Mouse (Mus musculus) spleen, adult 2 months (tissue): ENCODE results near the gene Cks2. TPM values are rescaled to one million over a fixed set of nuclear protein-coding genes. Genes with fewer than 3 reads are reported as not detected.

Experiments used
- DNase-seq, 2 experiments: peaks; one replicate each; pipeline versions ENCODE4 v3.0.0 to v3.0.0-alpha.2; 2012 to 2021; ENCODE audit warnings: low spot score in 2 of 2, low read depth in 1 of 2
- H3K27ac ChIP-seq: fragments of 200-500 bp; 2 replicates; pipeline ENCODE4 v1.5.1; 2012; ENCODE audit warnings: low read length, inconsistent platforms; ENCODE audit not compliant: insufficient read depth
- H3K27me3 ChIP-seq: fragments of 200-500 bp; 2 replicates; pipeline ENCODE4 v1.6.1; 2012; ENCODE audit warnings: mild to moderate bottlenecking, moderate library complexity, low read length, inconsistent platforms; ENCODE audit not compliant: control insufficient read depth, insufficient read depth
- H3K36me3 ChIP-seq: fragments of 200-500 bp; 2 replicates; pipeline ENCODE4 v1.6.1; 2012; ENCODE audit warnings: mild to moderate bottlenecking, low read length, inconsistent platforms; ENCODE audit not compliant: control insufficient read depth, insufficient read depth
- H3K4me1 ChIP-seq: fragments of 200-500 bp; 2 replicates; pipeline ENCODE4 v1.6.1; 2011; ENCODE audit warnings: inconsistent platforms; ENCODE audit not compliant: control insufficient read depth, insufficient read depth, insufficient read length
- H3K4me3 ChIP-seq: fragments of 200-500 bp; 2 replicates; pipeline ENCODE4 v1.5.1; 2011; ENCODE audit warnings: mild to moderate bottlenecking, inconsistent platforms; ENCODE audit not compliant: insufficient read depth, insufficient read length; ENCODE audit errors: extremely low read depth
- CTCF ChIP-seq: fragments of 200-500 bp; IDR thresholded peaks from 2 replicates; pipeline ENCODE4 v1.5.1; 2011; ENCODE audit warnings: mild to moderate bottlenecking, inconsistent platforms; ENCODE audit not compliant: insufficient read depth, insufficient read length, insufficient replicate concordance; ENCODE audit errors: extremely low read depth
- POLR2A ChIP-seq: fragments of 200-500 bp; IDR thresholded peaks from 2 replicates; pipeline ENCODE4 v1.6.1; 2011; ENCODE audit warnings: low read depth, low read length, inconsistent platforms
- WGBS: fragments of 180-500 bp; shearing (Covaris S2); methylation state at CpG from one replicate; pipeline ENCODE4 v1.1.7; 2018; 5-methylcytosine and 5-hydroxymethylcytosine counted together
- polyA plus RNA-seq: library from polyadenylated mRNA; depleted of rRNA; stranded (reverse); fragments of >200 nt; gene quantifications from 2 replicates; pipeline ENCODE4 v1.2.3, GENCODE M21; 2012

The Cks2 gene
- polyA plus RNA-seq, 1 experiment: 14.0 TPM

- TF ChIP-seq POLR2A: no peak
- no peak for TF ChIP-seq CTCF
- Histone ChIP-seq H3K36me3 (no peaks in the 10 kb centered on the region), H3K27me3 (no peaks in the 10 kb centered on the region), H3K27ac (no peak overlapping the region), H3K4me3 (no peak overlapping the region), H3K4me1 (no peaks in the 10 kb centered on the region)
- WGBS: 52% methylated on average over 4 of the region's 4 CpGs
- no peak for DNase-seq
Measured at GRCm38 (mm10) chr13:51603894-51604244, 41.2 kb upstream of the Cks2 start.

GRCm38 (mm10) chr13:51609231-51609630 is 35.8 kb upstream of the Cks2 start:
- TF ChIP-seq CTCF: no peak
- TF ChIP-seq POLR2A: no peak
- no peak for DNase-seq
- Histone ChIP-seq H3K27me3 (no peaks in the 10 kb centered on the region), H3K4me3 (no peak overlapping the region), H3K4me1 (no peaks in the 10 kb centered on the region), H3K36me3 (no peaks in the 10 kb centered on the region), H3K27ac (no peak overlapping the region)
- 91% methylated on average over 7 of the region's 7 CpGs for WGBS

- no peaks in the 10 kb centered on the region for H3K27me3 ChIP-seq
- WGBS: 38% methylated on average over 9 of the region's 9 CpGs
- H3K4me1 ChIP-seq: no peaks in the 10 kb centered on the region
- H3K36me3 ChIP-seq: no peaks in the 10 kb centered on the region
- H3K4me3 ChIP-seq: no peak overlapping the region
- TF ChIP-seq CTCF (no peak), POLR2A (no peak)
- no peak overlapping the region for H3K27ac ChIP-seq
- no peak for DNase-seq
Measured at GRCm38 (mm10) chr13:51611060-51611459, 34.0 kb upstream of the Cks2 start.

GRCm38 (mm10) chr13:51611500-51611899 is 33.5 kb upstream of the Cks2 start:
- Histone ChIP-seq H3K27ac (no peak overlapping the region), H3K36me3 (no peaks in the 10 kb centered on the region), H3K4me3 (no peak overlapping the region), H3K27me3 (no peaks in the 10 kb centered on the region), H3K4me1 (no peaks in the 10 kb centered on the region)
- DNase-seq: no peak
- WGBS: 66% methylated on average over 5 of the region's 5 CpGs
- TF ChIP-seq CTCF: no peak
- no peak for TF ChIP-seq POLR2A

- 47% methylated on average over 10 of the region's 10 CpGs for WGBS
- Histone ChIP-seq H3K27ac (no peak overlapping the region), H3K4me1 (no peaks in the 10 kb centered on the region), H3K27me3 (no peaks in the 10 kb centered on the region), H3K36me3 (no peaks in the 10 kb centered on the region), H3K4me3 (no peak overlapping the region)
- no peak for TF ChIP-seq CTCF
- no peak for DNase-seq
Measured at GRCm38 (mm10) chr13:51615815-51616214, 29.2 kb upstream of the Cks2 start.

GRCm38 (mm10) chr13:51616417-51617044 is 28.5 kb upstream of the Cks2 start:
- Histone ChIP-seq H3K36me3 (no peaks in the 10 kb centered on the region), H3K4me1 (no peaks in the 10 kb centered on the region), H3K27me3 (no peaks in the 10 kb centered on the region), H3K4me3 (no peak overlapping the region), H3K27ac (no peak overlapping the region)
- 31% methylated on average over 12 of the region's 12 CpGs for WGBS
- DNase-seq: no peak
- TF ChIP-seq POLR2A: no peak
- no peak for TF ChIP-seq CTCF

GRCm38 (mm10) chr13:51617306-51617705 is 27.7 kb upstream of the Cks2 start:
- 50% methylated on average over 1 of the region's 1 CpGs for WGBS
- TF ChIP-seq CTCF (no peak), POLR2A (no peak)
- DNase-seq: no peak
- Histone ChIP-seq H3K27me3 (no peaks in the 10 kb centered on the region), H3K4me1 (no peaks in the 10 kb centered on the region), H3K36me3 (no peaks in the 10 kb centered on the region), H3K27ac (no peak overlapping the region), H3K4me3 (no peak overlapping the region)
